Mouse (Mus musculus): Measurements from ENCODE around the gene Map3k21. TPM values are rescaled to one million over a fixed set of nuclear protein-coding genes. Genes with fewer than 3 reads are reported as not detected.
A peak's percentile ranks its signal among the peaks of the same experiment; 100 is the strongest.

The Map3k21 gene
- total RNA-seq, 2 experiments from 2014 or later = 2.0 to 2.8 TPM

GRCm38 (mm10) chr8:125961790-125962189, 51.5 kb downstream of the Map3k21 start:
- DNase-seq (ENCODE audit: low spot score in 2 of 2) = no peak

DNA sequence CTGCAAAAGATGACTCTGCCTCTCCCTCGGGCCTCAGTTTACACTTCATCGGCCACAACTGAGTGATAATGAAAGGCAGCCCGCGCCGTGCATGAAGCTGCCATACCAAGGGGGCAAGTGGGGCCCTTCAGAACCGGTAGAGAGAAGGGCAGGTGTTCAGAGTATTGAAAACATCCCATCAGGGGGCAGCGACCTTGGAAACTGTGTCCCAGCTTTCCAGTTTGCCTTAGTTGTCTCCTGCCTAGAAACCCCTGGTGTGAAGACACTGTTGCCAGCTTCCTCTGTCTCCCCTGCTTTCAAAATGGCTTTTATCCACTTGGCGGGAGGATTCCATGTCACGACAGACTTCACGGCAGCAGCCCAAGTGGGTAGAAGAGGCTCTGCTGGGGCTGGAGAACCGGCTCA, 53.6 kb downstream of the Map3k21 start:
- DNase-seq (ENCODE audit: low spot score in 2 of 2) = no peak

DNA sequence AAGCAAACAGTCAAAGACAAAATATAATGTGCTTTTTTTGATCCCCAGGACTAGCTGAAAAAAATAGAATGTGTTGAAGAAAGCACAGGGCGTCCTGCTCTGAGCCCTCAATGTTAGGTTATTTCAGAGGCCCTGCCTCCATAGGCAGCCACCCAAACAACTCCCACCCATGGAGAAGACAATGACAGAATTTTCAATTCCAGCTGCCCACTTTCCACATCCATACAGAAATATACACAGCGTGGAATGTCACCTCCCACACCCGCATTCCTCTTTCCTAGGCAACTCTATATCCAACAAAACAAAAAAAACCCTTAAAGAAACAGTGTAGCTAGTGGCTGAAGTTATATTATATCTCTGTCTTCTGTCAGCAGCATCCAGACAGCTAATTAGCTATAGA, 61.1 kb downstream of the Map3k21 start:
- no peak for DNase-seq (ENCODE audit: low spot score in 2 of 2)

- DNase-seq (ENCODE audit: low spot score in 2 of 2) = no peak
Measured at GRCm38 (mm10) chr8:125975981-125976380, 65.7 kb downstream of the Map3k21 start.

- no peak for DNase-seq (ENCODE audit: low spot score in 2 of 2)
Measured at GRCm38 (mm10) chr8:125980826-125981225, 70.6 kb downstream of the Map3k21 start.

DNA sequence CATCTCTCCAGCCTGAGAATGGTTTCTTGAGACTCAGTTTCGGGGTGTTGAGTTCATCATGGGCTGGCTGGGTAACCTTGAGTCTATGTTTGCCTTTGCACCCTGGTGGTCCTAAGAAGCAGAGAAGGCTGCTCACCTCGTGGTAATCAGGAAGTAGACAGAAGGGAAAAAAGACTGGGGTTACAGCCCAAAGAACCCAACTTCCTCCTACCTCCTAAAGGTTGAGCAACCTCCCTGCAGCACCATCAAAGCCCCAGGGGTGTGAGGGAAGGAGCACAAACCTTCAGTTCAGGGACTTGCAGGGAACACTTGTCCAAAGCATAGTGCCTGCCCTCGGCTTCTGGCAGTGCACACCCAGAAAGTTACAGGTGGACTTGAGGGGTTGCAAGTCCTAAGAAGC, 73.3 kb downstream of the Map3k21 start:
- DNase-seq (ENCODE audit: low spot score in 2 of 2) = no peak

- no peak for DNase-seq (ENCODE audit: low spot score in 2 of 2)
Measured at GRCm38 (mm10) chr8:125984140-125984539, 73.9 kb downstream of the Map3k21 start.

GRCm38 (mm10) chr8:125985364-125985763, 75.1 kb downstream of the Map3k21 start:
- DNase-seq (ENCODE audit: low spot score in 2 of 2) = no peak

- no peak for DNase-seq (ENCODE audit: low spot score in 2 of 2)
Measured at GRCm38 (mm10) chr8:125986999-125987589, 76.8 kb downstream of the Map3k21 start.

DNA sequence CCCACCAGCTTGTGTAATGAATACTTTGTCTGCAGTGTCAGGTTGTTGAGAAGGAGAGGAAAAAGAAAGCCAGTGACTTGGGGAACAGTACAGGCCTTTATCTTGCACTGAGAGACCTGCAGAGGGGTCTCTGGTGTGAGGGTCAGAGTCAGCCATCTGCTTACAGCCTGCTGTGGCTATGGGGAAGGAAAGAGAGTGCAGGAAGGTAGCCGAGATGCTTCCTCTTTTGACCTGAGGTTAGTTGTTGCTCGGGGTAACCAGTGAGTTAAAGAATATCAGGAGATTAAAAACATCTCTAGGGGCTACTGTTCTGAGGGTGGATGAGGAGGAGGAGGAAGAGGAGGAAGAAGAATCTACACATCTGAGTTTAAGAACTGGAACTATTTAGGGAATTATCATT, 77.7 kb downstream of the Map3k21 start:
- DNase-seq (ENCODE audit: low spot score in 2 of 2) = no peak

GRCm38 (mm10) chr8:125993636-125994035, 83.4 kb downstream of the Map3k21 start:
- no peak for DNase-seq (ENCODE audit: low spot score in 2 of 2)

GRCm38 (mm10) chr8:125995101-125995986, 85.1 kb downstream of the Map3k21 start, which contains the start of gene Kcnk1:
Gene Kcnk1, plus strand, starts transcription at chr8:125995170.
- peak; percentile 66 to 75 for DNase-seq (ENCODE audit: low spot score in 2 of 2)

DNA sequence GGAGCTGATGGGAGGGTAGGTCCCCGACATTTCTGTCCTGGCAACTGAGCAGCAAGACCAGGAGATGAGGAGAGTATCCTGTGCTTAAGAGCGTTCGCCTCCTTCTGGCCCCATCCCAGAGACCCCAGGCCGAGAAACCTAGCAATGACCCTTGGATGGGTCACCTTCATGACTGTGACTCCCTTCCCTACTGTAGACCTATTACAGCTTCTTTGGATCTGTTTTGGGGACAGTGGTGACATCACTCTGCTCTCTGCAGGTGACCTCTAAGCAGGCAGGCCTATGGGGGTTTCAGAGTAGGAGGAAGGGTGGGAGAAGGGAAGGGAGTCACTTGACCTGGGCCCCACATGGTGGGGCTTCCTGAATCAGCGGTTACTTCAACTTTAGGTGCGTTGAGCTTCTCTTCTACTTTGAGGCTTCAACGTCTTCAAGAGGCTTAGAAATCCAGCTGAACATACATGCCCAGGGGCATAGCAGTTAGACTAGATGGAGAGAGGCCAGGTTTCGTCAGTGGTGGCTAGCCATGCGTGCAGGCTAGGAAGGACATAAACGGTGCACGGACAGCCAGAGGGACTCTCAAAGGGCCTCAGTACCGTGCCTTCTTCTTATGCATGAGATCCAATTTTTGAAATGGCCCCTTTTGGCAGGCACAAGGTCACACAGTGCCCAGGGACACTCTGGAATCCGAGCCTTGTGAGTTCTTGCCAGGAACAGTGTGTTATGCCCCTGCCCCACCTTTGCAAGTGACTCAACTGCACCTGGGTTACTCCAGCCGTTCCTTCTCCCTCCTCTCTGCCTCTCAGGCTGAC, 86.0 kb downstream of the Map3k21 start:
- peak in 1 of 2 experiments; percentile 36 for DNase-seq (ENCODE audit: low spot score in 2 of 2)

DNA sequence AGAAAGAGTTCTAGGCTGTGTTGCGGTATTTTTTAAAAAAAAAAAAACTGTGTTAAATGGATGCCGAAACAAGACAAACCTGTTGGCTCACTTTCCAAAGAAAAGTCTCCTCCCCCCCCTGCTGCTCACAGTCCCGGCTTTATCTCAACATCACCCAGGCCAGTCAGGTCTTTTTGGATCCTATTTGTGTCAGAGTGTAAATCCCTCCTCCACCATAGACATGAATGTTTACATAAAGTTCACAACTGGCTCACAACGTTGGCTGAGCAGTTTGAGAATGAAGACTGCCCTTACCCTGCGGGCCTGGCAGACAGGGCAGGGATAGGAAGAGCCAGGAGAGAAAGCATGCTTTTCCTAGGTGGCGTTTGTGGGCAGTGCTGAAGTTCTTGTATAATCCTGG, 86.7 kb downstream of the Map3k21 start:
- no peak for DNase-seq (ENCODE audit: low spot score in 2 of 2)

Other genes with a start within 250 kb of the Map3k21 start
- 1 to 10 TPM; 4.4 to 4.6 TPM for gene Map10, start 240.6 kb upstream of the Map3k21 start, total RNA-seq (2021)
- gene Ntpcr, start 180.5 kb upstream of the Map3k21 start, total RNA-seq (2021) = 10 to 100 TPM; 19.3 to 21.7 TPM
- gene Pcnx2, start 12.1 kb upstream of the Map3k21 start, total RNA-seq (2021) = 10 to 100 TPM; 40.1 to 43.0 TPM
- 10 to 100 TPM; 62.5 to 67.6 TPM for gene Kcnk1, start 84.7 kb downstream of the Map3k21 start, total RNA-seq (2021)

Measured in layer of hippocampus, postnatal 10 days (tissue).